Mouse (Mus musculus) heart, postnatal 14 days (tissue): ENCODE results near the gene Tomt. TPM values are rescaled to one million over a fixed set of nuclear protein-coding genes. Genes with fewer than 3 reads are reported as not detected.

Experiments
- DNase-seq, 2 experiments: peaks; one replicate each; pipeline ENCODE4 v3.0.0; 2021 to 2022
- intact Hi-C: fragments of 180-260 bp; cut with DNase I; formaldehyde crosslinking; loops from one replicate; pipeline ENCODE4 v1.15.1; 2025
- total RNA-seq, 2 experiments: library from RNA; stranded (reverse); gene quantifications; 2 replicates each; pipeline ENCODE4 v1.2.3; 2021

The Tomt gene
- total RNA-seq, 2 experiments from 2014 or later = not detected

DNA sequence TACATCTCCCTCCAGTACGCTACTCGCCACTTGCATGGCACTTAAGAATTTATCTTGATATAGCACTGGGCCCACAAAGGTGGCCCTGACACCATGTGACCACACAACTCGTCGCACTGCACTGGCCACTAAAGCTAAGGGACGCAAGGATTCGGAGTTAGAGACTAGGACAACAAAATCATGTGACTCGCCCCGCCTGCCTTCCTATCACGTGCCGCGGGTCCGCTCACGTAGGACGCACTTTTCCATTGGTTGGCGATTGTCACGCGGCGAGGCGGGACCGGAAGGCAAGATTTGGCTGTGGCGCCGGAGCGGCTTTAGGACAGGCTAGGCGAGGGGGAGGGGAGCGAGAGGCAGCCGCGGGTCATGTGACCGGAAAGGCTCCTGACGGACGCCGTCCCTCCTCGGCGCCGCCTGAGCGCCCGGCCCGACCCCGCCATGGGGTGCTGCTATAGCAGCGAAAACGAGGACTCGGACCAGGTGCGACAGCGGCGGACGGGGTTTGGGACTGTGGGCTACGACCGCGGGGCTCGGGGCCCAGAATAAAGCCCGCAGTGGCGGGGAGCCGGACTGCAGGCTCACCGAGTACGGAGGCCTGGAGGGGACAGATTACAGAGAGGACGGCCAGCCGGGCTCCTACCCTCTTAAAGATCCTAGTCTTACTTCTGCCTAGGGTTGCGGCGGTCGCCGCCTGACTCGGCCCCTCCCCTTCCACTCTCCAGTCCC lies 435 bp downstream of the Tomt start, which contains the start of gene Lamtor1:
Gene Lamtor1, plus strand, starts transcription at position 344 of the 726 bp plus-strand sequence.
- intact Hi-C loops = no loop called here
- peak; percentile 99 for DNase-seq

DNA sequence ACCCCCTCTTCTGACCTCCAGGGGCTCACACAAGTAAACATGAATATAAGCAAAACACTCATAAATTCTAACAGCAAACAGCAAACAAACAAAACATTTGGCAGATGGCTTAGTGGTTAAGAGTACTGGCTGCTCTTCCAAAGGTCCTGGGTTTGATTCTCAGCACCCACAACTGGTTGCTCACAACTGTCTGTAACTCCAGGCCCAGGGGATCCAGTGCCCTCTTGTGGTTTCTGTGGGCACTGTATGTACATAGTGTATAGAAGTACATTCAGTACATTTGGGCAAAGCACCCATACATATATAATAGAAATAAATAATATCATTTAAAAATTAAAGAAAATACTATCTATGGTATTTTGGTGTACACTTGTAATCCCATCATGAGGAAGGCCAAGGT lies 3.3 kb downstream of the Tomt start:
- intact Hi-C loops = no loop called here
- DNase-seq = no peak

DNA sequence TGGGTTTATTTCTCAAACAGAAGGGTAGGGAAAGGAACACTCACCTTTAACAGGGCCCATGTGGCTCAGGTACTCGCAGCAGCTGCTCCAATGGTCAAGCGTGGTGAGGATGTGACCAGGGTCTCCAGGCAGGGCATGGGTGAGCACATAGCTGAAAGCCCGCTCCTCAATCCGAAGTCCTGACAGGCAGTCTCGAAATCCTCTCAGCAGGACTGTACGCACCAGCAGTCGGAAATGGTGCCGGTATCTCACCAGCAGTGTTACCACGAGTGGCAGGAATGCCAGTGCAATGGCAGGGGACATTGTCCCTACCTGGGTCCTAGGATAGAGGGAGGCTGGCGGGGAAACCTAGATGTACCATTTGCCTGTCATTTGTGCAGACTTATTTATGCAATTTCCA lies 4.2 kb downstream of the Tomt start:
- DNase-seq = no peak
- intact Hi-C loops = no loop called here

DNA sequence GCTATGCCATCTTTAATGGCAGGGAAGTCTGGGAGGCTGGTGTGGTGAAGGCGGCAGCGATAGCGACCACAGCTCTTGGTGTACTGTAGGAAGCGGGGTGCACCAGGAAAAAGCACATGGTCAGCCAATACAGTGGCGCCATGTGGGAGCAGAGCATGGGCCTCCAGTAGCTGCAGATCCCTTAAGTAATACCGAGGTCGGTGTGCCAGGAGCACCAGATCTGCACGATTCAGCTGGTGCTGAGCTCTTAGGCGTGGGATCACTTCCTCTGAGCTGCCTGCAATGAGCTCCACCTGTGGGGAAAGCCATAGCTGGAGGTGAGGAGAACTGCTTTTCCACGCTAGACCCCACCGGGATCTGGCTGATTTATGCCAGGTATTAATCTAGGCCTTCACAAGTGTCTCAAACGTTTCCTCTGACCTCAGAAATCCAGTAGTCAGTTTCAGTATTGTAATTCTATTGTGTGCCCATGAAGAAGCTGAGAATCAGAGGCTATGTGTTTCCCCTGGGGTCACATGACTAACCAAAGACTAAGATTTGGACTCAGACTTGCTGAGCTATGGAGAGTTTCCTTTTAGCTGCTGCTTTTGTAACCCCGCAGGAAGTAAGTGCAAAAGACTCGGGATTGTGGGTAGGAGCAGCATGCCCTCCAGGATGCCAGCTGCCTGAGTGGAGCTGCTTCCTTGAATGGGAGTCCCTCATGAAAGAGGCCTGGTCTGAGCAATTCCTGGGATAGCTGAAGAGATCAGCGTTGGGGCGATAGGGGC lies 5.6 kb downstream of the Tomt start:
- intact Hi-C loops = no loop called here
- no peak for DNase-seq

DNA sequence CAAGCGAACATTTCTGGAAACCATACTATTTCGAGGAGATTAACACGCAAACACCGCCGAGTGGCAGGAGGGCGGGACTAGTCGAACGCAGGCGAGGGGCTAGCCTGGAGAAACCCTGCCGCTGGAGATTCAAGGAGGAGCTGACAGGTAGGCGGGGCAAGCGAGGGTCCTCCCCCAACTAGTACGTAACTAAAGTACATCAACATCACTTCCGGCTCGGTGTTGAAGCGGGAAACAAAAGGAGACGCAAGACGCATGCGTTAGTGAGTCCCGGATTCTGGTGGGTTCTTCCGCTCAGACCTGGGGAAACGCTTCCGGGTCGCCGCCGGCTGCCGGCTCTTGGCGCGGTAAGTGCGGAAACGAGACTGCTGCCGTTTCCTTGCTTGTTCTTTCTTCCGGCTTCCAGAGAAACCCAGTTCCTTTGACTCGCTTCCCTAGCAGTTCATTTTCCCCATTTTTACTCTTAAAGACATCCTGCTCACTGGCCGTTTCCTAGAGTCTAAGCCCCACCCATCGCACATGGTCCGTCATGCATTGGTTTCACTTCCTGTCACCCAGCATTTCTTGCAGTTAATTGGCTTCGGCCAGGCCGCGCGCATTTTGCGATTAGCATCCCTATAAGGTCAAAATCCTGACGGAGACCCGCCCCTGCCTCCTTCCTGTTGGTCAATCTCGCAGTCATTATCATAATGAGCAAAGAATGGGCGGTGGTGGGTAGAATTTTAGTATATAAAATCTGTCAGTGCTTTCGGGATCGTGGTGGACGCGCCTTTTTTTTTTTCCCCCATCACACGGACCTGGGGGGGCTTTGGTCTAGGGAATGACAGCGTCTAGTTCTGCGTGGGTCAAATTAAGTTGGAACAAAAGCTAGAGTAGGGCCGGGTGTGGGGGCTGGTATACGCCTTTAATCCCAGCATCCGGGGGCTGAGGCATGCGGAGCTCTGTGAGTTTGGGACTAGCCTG lies 9.8 kb downstream of the Tomt start:
- intact Hi-C loops = loop anchor here (5.0 kb wide), 4 partner anchors 36 to 234 kb away; partner anchors contain the start of genes Clpb, Inppl1, Lrrc51 and Numa1
- DNase-seq = peak; percentile 91 to 95

DNA sequence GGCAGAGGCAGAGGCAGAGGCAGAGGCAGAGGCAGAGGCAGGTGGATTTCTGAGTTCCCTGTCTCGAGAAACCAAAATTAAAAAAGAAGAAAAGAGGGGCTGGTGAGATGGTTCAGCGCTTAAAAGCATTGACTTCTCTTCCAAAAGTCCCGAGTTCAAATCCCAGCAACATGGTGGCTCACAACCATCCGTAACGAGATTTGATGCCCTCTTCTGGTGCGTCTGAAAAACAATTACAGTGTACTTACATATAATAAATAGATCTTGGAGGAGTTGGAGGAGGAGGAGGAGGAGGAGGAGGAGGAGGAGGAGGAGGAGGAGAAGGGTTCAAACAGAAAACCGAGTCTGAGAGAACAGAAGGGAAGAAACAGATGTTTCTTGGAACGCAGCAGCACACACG lies 10.5 kb downstream of the Tomt start:
- DNase-seq = no peak
- intact Hi-C loops = loop anchor here (5.0 kb wide), 4 partner anchors 37 to 233 kb away; partner anchors contain the start of genes Clpb, Inppl1, Lrrc51 and Numa1

DNA sequence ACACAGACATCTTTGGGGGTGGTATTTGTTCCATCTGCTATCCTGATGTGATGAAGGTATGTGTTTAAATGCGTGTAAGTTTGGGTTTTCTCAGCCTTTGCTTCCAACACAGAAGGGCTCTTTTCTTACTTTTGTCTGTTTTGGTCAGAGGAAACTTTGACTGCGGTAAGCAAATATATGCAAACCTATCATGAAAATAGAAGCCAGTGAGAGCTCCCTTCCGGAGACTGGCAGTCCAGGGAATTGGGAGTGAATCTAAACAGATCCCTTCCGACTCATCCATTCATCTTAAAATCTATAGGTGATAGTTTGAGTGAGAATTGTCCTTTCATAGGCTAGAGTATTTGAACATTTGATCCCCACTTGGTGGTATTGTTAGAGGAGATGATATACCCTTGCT lies 17.7 kb downstream of the Tomt start:
- intact Hi-C loops = no loop called here
- no peak for DNase-seq

DNA sequence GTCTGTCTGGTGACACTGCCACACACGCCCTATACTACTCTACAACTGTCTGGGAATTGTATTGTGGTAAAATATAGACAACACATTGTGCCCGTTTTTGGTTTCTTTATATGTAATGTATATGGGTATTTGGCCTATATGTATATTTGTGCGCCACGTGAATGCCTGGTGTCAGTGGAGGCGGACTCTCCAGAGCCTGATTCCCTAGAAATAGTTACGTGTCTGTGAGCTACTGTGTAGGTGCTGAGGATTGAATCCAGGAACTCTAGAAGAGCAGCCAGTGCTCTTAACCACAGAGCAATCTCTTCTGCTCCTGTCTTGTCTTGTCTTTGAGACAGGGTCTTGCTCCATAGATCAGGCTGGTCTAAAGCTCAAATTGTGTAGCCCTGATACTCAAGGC lies 19.9 kb downstream of the Tomt start:
- intact Hi-C loops = no loop called here

DNA sequence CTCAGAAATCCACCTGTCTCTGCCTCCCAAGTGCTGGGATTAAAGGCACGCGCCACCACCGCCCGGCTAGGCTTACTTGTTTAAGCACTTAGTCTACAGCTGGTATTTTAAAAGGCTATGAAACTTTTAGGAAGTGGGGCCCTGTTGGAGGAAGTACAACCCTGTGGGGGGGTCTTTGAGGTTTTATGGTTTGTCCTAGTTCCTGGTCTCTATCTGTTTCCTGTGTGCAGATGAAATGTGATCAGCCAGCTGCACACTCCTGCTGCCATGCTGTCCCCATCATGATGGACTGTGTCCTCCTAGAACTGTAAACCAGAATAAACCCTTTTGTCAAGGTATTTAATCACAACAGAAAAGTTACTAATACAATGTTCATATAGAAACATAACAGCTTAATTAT lies 22.0 kb downstream of the Tomt start:
- intact Hi-C loops = no loop called here
- no peak for DNase-seq

More for the DNA sequence above, 19.9 kb downstream of the Tomt start:
- no peak for DNase-seq

DNA sequence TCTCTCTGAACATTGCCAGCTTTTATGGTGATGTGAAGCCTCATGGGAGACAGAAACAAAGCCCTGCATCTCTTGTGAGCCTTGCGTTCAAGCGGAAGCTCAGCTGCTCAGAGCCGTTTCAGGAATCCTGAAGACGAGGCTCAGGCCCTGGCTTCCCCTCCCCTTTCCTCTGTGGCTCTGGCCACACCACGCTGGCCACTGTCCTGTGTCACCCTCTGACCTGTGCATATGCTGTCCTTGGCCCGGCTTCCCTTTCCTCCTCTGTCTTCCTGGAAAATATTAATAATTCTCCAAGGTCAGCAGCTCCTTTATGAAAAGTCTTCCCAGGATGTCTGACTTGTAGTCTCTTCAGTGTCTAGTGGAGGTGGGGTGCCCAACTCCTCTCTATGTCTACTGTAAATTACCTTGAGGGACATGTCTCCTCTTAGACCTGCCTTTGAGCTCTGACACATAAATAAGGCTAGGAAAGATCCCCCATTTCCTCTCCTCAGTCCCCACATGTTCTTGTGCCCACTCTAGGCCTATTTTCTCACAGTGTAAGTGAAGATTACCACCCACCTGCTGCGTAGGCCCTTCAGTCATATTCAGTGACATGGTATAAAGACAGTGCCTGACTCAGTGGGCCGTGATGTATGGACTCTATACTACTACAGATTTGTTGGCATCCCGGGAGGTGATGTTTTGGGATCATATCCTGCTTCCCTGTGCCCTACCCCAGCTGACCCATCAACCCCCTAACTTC lies 23.6 kb downstream of the Tomt start:
- intact Hi-C loops = no loop called here
- peak in 1 of 2 experiments; percentile 14 for DNase-seq

DNA sequence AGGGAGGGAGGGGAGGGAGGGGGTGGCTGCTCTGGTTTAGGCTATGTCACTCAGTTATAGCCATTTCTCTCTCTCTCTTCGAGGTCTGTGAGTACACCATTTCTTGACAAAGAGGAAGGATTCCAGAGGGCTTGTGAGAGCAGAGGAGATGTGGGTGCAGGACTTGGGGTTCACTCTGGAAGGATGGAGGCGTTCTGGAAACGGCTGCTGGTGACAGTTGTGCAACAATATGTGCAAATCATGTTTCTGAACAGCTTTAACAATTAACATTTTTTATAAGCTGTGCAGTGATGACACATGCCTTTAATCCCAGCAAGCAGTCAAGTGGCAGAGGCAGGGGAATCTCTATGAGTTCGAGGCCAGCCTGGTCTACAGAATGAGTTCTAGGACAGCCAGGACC lies 25.3 kb downstream of the Tomt start:
- intact Hi-C loops = no loop called here
- DNase-seq = no peak

DNA sequence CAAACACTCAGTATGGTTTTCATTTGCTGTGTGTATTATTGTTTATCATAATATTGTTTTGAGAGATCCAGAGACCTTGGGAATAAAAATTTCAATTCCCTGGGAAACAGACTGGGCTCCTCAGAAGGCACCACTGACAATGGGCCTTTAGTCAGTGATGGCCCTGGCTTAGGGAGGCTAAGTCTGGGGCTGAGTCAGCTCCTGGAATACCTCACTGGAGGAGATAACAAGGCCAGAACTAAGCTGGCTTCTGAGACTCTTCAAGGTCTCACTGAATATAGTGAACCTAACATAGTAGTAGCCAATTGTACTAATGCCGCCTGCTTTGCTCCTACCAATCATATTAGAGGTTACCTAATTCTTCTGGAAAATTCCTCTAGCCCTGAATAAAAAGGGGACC lies 30.2 kb downstream of the Tomt start:
- no peak for DNase-seq
- intact Hi-C loops = no loop called here

DNA sequence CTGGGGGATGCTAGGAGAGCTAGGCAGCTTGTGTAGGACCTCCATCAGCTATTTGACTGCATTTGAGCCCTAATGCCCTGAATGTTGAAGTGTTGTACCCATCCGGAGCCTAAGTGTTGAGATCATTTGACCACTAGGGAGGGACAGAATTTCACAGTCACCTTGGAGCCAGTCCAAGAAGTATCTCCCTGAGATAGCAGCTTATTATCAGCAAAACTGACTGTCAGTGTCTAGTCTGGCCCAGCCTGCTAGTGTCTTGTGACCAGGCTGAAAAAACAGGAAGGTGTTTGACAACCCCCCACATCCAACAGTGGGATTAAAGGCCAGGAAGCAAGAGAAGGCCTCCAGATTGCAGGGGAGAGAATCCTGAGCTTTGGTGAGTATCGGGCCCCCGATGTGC lies 34.9 kb downstream of the Tomt start:
- no peak for DNase-seq
- intact Hi-C loops = no loop called here

DNA sequence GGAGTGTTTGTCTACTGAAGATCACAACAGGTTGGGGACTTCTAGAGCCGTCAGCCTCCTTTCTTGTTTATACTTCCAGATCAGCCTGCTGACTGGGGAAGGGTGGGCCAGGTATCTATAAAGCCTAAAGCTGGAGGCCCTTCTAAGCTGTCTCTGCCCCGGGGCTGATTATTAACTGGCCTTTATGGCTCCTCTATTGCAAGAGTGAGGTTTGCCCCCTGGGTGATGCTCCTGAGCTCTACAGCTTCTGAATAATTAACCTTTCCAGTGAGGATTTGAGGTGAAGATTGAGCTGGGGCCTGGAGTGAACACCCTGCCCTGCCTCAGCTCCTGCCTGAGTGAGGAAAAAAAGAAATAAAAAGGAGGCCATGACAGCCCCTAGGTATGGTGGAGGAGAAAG lies 35.5 kb downstream of the Tomt start, which contains the start of gene Folr1:
Gene Folr1, minus strand, starts transcription at position 160 of the 400 bp plus-strand sequence.
- intact Hi-C loops = no loop called here
- DNase-seq = no peak

DNA sequence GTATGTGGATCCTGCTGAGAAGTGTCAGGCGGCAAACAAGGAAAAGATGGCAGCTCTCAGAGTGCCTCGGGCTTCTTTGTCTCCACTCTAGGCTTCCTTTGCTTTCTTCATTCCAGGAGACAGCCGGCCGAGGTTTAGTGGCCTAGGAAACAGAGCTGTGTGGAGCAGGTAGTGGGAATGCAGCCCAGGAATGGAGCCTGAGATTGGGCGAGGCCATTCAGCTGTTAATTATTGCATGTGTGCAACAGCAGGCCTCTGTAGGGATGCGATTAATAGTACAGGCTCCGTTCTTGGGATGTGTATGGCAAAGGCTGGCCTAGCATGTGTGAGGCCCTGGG lies 37.0 kb downstream of the Tomt start:
- intact Hi-C loops = no loop called here
- no peak for DNase-seq

DNA sequence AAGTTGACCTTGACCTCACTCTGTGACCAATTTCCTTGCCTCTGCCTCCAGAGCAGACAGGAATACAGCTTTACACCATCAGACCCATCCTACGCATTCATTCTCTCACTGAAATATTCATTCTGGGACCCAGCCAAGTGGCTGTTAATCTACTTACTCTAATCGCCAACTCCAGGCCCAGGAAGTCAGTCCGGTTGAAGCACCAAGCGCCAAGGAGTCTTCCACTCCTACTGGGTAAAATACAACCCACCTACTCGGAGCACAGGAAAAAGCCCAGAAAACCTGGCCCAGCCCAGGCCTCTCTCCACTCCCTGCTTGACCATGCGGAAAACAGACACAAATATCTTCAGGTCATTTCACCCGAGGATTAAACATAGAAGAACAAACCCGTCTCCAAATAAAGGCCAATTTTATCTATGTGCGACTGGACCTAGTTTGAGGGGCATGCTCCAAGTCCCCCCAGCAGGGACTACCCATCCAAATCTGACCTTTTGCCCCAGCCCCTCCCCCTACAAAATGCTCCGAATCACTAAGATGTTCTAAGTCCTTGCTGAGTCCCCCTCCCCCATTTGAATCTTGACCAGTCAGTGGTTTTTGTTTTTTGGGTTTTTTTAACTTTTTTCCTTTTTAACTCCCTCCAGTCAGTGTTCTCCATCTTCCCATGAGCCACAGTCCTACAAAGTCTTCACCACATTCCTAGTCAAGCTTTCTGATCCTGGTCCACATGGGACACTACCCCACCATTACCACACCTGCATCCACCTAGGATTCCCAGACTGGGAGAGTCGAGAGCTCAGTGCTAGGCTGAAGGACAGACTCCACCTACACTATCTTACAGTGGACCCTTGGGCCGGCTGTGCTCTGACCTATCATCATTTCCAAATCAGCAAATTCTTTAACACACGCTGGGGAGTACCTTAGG lies 37.7 kb downstream of the Tomt start:
- DNase-seq = peak in 1 of 2 experiments; percentile 23
- intact Hi-C loops = no loop called here

DNA sequence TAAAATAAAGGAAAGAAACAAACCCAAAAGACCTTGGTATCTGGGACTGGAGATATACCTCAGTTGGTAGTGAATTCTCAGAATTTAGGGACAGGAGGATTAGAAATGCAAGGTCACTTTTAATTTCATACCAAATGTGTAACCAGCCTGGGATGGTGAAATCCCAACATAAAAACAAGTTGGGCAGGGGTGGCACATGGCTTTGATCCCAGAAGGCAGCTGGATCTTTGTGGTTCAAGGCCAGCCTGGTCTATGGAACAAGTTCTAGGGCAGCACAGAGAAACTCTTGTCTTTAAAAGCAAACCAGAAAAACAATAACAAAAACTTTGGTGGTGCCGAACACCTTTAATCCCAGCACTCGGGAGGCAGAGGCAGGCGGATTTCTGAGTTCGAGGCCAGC lies 38.7 kb downstream of the Tomt start:
- no peak for DNase-seq
- intact Hi-C loops = no loop called here

DNA sequence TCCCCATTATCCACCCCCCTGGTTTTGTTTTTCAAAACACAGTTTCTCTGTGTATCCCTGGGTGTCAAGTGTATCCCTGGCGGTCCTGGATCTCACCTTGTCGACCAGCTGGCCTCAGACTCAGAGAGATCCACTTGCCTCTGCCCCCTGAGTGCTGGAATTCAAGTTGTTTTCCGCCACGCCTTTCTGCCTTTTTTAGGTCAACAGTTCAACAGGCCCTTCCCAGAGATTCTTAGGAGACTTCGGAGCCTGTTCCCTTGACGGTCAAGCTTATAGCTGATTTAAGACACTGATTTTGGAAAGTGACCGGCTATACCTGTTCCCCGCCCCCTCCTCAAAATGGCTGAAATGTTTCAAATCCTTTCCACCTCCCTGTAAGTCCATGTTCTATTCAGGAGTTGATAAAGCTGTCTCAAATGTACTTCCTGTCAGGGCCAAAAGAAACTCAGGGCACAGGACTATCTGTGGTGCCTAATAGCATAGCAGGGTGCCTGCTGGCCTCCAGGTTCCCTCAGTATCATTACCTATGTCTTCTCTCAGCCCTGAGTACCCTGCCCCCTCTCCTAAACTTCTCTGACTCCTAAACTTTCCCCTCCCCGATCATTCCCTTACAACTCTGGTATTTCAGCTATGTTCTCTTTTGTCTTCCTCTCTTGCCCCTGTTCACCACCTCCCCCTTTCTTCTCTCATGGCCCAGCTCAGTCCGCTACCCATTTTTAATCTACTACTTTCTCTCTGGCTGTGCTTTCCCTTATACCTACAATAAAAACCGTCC lies 39.5 kb downstream of the Tomt start:
- intact Hi-C loops = no loop called here
- DNase-seq = no peak
